Mouse (Mus musculus) CD4-positive naive resting alpha-beta T cell, adult 57 days (primary cell): ENCODE data around the gene Dhh. TPM values are rescaled to one million over a fixed set of nuclear protein-coding genes. Genes with fewer than 3 reads are reported as not detected.

Experiments
- total RNA-seq: library from RNA; stranded (reverse); gene quantifications from one replicate; pipeline ENCODE4 v1.2.4, GENCODE M21; 2023

Dhh gene
- not detected for total RNA-seq

GRCm38 (mm10) chr15:98897928-98898800, at the start of gene Dhh:
Gene Dhh, minus strand, starts transcription at chr15:98898540.

DNA sequence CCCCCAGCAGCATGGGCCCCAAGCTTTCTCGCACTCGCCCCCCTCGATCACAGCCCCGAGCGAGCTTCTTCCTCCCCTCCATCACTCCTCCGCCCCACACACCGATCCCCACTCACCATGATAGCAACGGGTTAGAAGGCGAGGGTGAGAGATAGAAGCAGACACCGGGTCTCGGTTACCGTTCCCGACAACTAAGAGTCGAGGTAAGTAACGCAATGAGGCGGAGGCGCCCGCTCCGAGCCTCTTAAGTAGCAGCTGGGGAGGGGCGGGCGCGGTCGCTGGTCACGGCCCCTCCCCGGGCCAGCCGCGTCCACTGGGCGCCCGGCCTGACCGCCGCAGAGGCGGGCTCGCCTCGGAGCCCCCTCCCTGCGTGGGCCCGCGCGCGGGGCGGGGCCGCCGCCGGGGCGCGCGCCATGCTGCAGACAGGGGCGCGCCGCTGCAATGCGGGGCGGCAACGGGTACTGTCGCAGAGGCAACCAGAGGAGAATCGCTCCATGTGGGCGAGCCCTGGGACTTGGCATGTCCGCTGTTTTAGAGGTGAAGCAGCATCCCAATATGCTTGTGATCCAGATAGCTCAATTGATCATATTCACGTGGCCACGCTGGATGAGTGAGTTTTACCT, 36.0 kb upstream of the Dhh start, which contains the start of gene Tuba1b:
TSS of gene Tuba1b (minus strand) at position 349 of the 623 bp plus-strand sequence.

GRCm38 (mm10) chr15:98917538-98918498, 19.5 kb upstream of the Dhh start, which contains the start of gene Lmbr1l:
Gene Lmbr1l, minus strand, starts transcription at chr15:98918231.

GRCm38 (mm10) chr15:98893940-98894745, 4.2 kb downstream of the Dhh start, which contains the start of gene Rhebl1:
Gene Rhebl1, minus strand, starts transcription at chr15:98894540.

GRCm38 (mm10) chr15:98871070-98871915, 27.0 kb downstream of the Dhh start, which contains the start of gene Kmt2d:
Gene Kmt2d, minus strand, starts transcription at chr15:98871204.

Other genes with a start within 250 kb of the Dhh start
- gene Ddx23, start 235.6 kb downstream of the Dhh start, total RNA-seq = 139 TPM
- gene Rnd1, start 221.1 kb downstream of the Dhh start, total RNA-seq = 0.44 TPM
- gene Ccdc65, start 190.3 kb downstream of the Dhh start, total RNA-seq = not detected
- 3.0 TPM for gene Fkbp11, start 170.3 kb downstream of the Dhh start, total RNA-seq
- gene Arf3, start 135.3 kb downstream of the Dhh start, total RNA-seq = 103 TPM
- not detected for gene Wnt10b, start 120.4 kb downstream of the Dhh start, total RNA-seq
- gene Wnt1, start 108.7 kb downstream of the Dhh start, total RNA-seq = not detected
- not detected for gene Ddn, start 89.0 kb downstream of the Dhh start, total RNA-seq
- 116 TPM for gene Prkag1, start 67.0 kb downstream of the Dhh start, total RNA-seq
- 279 TPM for gene Kmt2d, start 27.3 kb downstream of the Dhh start, total RNA-seq
- 25.1 TPM for gene Rhebl1, start 4.0 kb downstream of the Dhh start, total RNA-seq
- 354 TPM for gene Lmbr1l, start 19.7 kb upstream of the Dhh start, total RNA-seq
- gene Tuba1b, start 36.0 kb upstream of the Dhh start, total RNA-seq = 224 TPM
- gene Gm49450, start 55.0 kb upstream of the Dhh start, total RNA-seq = not detected
- gene Tuba1a, start 55.2 kb upstream of the Dhh start, total RNA-seq = 289 TPM
- 61.4 TPM for gene Tuba1c, start 131.4 kb upstream of the Dhh start, total RNA-seq
- not detected for gene Prph, start 156.6 kb upstream of the Dhh start, total RNA-seq
- 0.68 TPM for gene Troap, start 176.0 kb upstream of the Dhh start, total RNA-seq
- gene C1ql4, start 189.3 kb upstream of the Dhh start, total RNA-seq = not detected
- not detected for gene Dnajc22, start 194.6 kb upstream of the Dhh start, total RNA-seq
- gene Spats2, start 227.4 kb upstream of the Dhh start, total RNA-seq = not detected